Mouse (Mus musculus): Measurements from ENCODE around the gene D930048N14Rik.

Gene D930048N14Rik

GRCm38 (mm10) chr11:51703379-51703998 lies 52.7 kb downstream of the D930048N14Rik start:
- DNase-seq (ENCODE audit: low spot score) = peak; percentile 57

GRCm38 (mm10) chr11:51706451-51706850 lies 55.7 kb downstream of the D930048N14Rik start:
- DNase-seq (ENCODE audit: low spot score) = no peak

GRCm38 (mm10) chr11:51707080-51707479 lies 56.3 kb downstream of the D930048N14Rik start:
- no peak for DNase-seq (ENCODE audit: low spot score)
